Mouse (Mus musculus) embryo, embryonic 11 days (tissue): Measurements from ENCODE around the gene Pkn3.
"Not testable (repeated sequence)": the region's sequence is repeated elsewhere in the genome, so short reads cannot be mapped to it uniquely, and the experiment has no call there.

ENCODE experiments used
- DNase-seq: peaks from one replicate; pipeline ENCODE4 v3.0.0-alpha.2; 2015

Gene Pkn3

GRCm38 (mm10) chr2:30077502-30078348 is at the start of gene Pkn3:
Gene Pkn3 (plus strand): TSS chr2:30077684.
- DNase-seq, result peak; percentile 92

GRCm38 (mm10) chr2:30032244-30032846 is 45.1 kb upstream of the Pkn3 start:
- DNase-seq, result peak; percentile 16

GRCm38 (mm10) chr2:30032957-30033356 is 44.5 kb upstream of the Pkn3 start:
- DNase-seq, result no peak

GRCm38 (mm10) chr2:30037762-30038161 is 39.7 kb upstream of the Pkn3 start:
- DNase-seq, result no peak

- DNase-seq, result no peak
These were observed 39.1 kb upstream of the Pkn3 start for GRCm38 (mm10) chr2:30038370-30038769.

GRCm38 (mm10) chr2:30039687-30040086 is 37.8 kb upstream of the Pkn3 start:
- no peak for DNase-seq

GRCm38 (mm10) chr2:30042445-30042844 is 35.0 kb upstream of the Pkn3 start:
- peak; percentile 92 for DNase-seq

GRCm38 (mm10) chr2:30044550-30044949 is 32.9 kb upstream of the Pkn3 start:
- DNase-seq, result no peak

- no peak for DNase-seq
These were observed 30.4 kb upstream of the Pkn3 start for GRCm38 (mm10) chr2:30047127-30047526.

- no peak for DNase-seq
These were observed 29.4 kb upstream of the Pkn3 start for GRCm38 (mm10) chr2:30048101-30048501.

GRCm38 (mm10) chr2:30048699-30049388 is 28.6 kb upstream of the Pkn3 start, which contains the start of gene Wdr34:
Gene Wdr34 (minus strand): TSS chr2:30048881.
- DNase-seq, result peak; percentile 98

- DNase-seq, result no peak
These were observed 27.7 kb upstream of the Pkn3 start for GRCm38 (mm10) chr2:30049831-30050230.

- DNase-seq, result no peak
These were observed 25.3 kb upstream of the Pkn3 start for GRCm38 (mm10) chr2:30051992-30052761.

- DNase-seq, result not testable (repeated sequence)
These were observed 22.2 kb upstream of the Pkn3 start for GRCm38 (mm10) chr2:30055310-30055709.

GRCm38 (mm10) chr2:30056736-30057135 is 20.7 kb upstream of the Pkn3 start:
- no peak for DNase-seq

GRCm38 (mm10) chr2:30057223-30057904 is 20.1 kb upstream of the Pkn3 start, which contains the start of gene Set:
Gene Set (plus strand): TSS chr2:30057378.
- peak; percentile 59 for DNase-seq

GRCm38 (mm10) chr2:30058418-30058817 is 19.1 kb upstream of the Pkn3 start:
- DNase-seq, result no peak

GRCm38 (mm10) chr2:30061215-30062166 is 16.0 kb upstream of the Pkn3 start:
- peak; percentile 91 for DNase-seq

- DNase-seq, result peak; percentile 82
These were observed 15.0 kb upstream of the Pkn3 start for GRCm38 (mm10) chr2:30062249-30063093.

GRCm38 (mm10) chr2:30063235-30063634 is 14.2 kb upstream of the Pkn3 start:
- no peak for DNase-seq
